Mouse (Mus musculus) bone marrow macrophage, adult 2 months (primary cell): Measurements from ENCODE around the gene Cdc37l1.

ENCODE experiments used
- CTCF ChIP-seq: IDR thresholded peaks from 2 replicates; pipeline ENCODE4 v1.5.1; 2012; ENCODE audit warnings: low read depth, mild to moderate bottlenecking, low read length, moderate library complexity
- POLR2A ChIP-seq: IDR thresholded peaks from 2 replicates; pipeline ENCODE4 v1.6.1; 2012; ENCODE audit warnings: mild to moderate bottlenecking, low read depth, low read length, borderline replicate concordance

DNA sequence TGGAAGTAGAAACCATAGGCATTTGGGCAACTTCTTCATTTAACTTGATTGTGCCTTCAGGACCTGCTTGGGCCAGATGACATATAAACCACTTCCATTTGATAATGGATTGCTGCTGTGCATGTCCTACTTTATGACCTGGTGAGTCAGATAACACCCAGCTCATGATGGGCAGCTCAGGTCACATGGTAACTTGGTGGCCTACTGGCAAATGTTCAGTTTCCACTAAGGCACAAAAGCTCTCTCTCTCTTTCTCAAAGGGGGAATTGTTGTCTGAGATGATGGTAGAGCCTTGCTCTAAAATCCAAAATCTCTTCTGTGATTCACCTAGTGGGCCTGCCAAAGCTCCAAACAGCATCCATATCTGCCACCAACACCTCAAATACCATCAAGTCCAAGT lies 42.5 kb downstream of the Cdc37l1 start:
- TF ChIP-seq CTCF (no peak), POLR2A (no peak)
